Comparison of ENCODE assay signal across 8 mouse cellular contexts in genomic region chr8:104395703-104396357, GRCm38 (mm10). TPM values are rescaled to one million over a fixed set of nuclear protein-coding genes. Genes with fewer than 3 reads are reported as not detected.
DNase-seq lines count a peak whose midpoint lies in the region; ATAC-seq and TF ChIP-seq lines count a peak whose summit lies in the region.

TSS of gene Cmtm4 (minus strand) at chr8:104395807.

- TF ChIP-seq CTCF in lung, postnatal 0 days (IDR thresholded peaks at IDR 0.05), result no peak

- peak within 1 kb of the TSS; percentile 52 for H3K27ac ChIP-seq in embryonic facial prominence, embryonic 15.5 days (replicated peaks)
- peak within 1 kb of the TSS; percentile 84 for H3K27ac ChIP-seq in lung, postnatal 0 days (ENCODE audit: low read length)

- peak within 1 kb of the TSS; percentile 81 for H3K9ac ChIP-seq in embryonic facial prominence, embryonic 15.5 days
- H3K9ac ChIP-seq in lung, postnatal 0 days (replicated peaks; ENCODE audit: low read depth), result peak within 1 kb of the TSS; percentile 65

- H3K4me3 ChIP-seq in embryonic facial prominence, embryonic 15.5 days (replicated peaks), result peak within 1 kb of the TSS; percentile 85
- H3K4me3 ChIP-seq in lung, postnatal 0 days (ENCODE audit: low read depth, low read length), result peak within 1 kb of the TSS; percentile 72

- no peaks in the 10 kb centered on the region for H3K27me3 ChIP-seq in embryonic facial prominence, embryonic 15.5 days
- H3K27me3 ChIP-seq in lung, postnatal 0 days (replicated peaks; ENCODE audit: insufficient read depth, low read length), result no peaks in the 10 kb centered on the region

- no peak for DNase-seq in cerebellum, postnatal 4 days (ENCODE audit: low spot score in 2 of 2)
- DNase-seq in adrenal gland, postnatal 10 days, result peak; percentile 85
- DNase-seq in heart, postnatal 14 days, result peak; percentile 79 to 84
- peak; percentile 84 to 89 for DNase-seq in kidney, postnatal 4 days
- DNase-seq in lung, postnatal 0 days (ENCODE audit: low spot score), result peak; percentile 84
- DNase-seq in retina, postnatal 1 day, result peak; percentile 81

- TF ChIP-seq EP300 in lung, postnatal 0 days (IDR thresholded peaks at IDR 0.05), result no peak

- peaks cover 18% of the 10 kb centered on the region for H3K4me1 ChIP-seq in embryonic facial prominence, embryonic 15.5 days
- H3K4me1 ChIP-seq in lung, postnatal 0 days (ENCODE audit: insufficient read depth, low read depth, low read length), result no peaks in the 10 kb centered on the region; the same call in 1 of the 2 replicates

- peak within 1 kb of the TSS; percentile 85 for H3K4me2 ChIP-seq in embryonic facial prominence, embryonic 15.5 days (replicated peaks)
- H3K4me2 ChIP-seq in lung, postnatal 0 days (replicated peaks; ENCODE audit: low read depth, low read length), result peak within 1 kb of the TSS; percentile 99

- H3K9me3 ChIP-seq in embryonic facial prominence, embryonic 15.5 days (replicated peaks), result no peaks in the 10 kb centered on the region
- H3K9me3 ChIP-seq in lung, postnatal 0 days (ENCODE audit: low read length), result no peaks in the 10 kb centered on the region

- no peaks in the 10 kb centered on the region for H3K36me3 ChIP-seq in embryonic facial prominence, embryonic 15.5 days
- no peaks in the 10 kb centered on the region for H3K36me3 ChIP-seq in lung, postnatal 0 days (ENCODE audit: insufficient read depth, low read length)

- 3% methylated on average over 23 of the region's 54 CpGs for WGBS in embryonic facial prominence, embryonic 15.5 days
- 2% methylated on average over 12 of the region's 54 CpGs for WGBS in lung, postnatal 0 days

- peak; percentile 75 for ATAC-seq in cerebellum, adult (ENCODE audit: insufficient number of reproducible peaks, low FRiP score, low TSS enrichment)
- peak; percentile 89 for ATAC-seq in embryonic facial prominence, embryonic 15.5 days (ENCODE audit: insufficient number of reproducible peaks, low FRiP score, low TSS enrichment, low read depth)
- peak; percentile 83 for ATAC-seq in lung, postnatal 0 days

- intact Hi-C loops in heart, postnatal 14 days (cut with DNase I), result loop anchor here (2.0 kb wide), 2 partner anchors 47 to 51 kb away; partner anchors contain the start of gene Dync1li2

RNA-seq across cellular contexts. Expression of gene Cmtm4, which starts in this region (rescaled TPM):
- 10 to 100 TPM; 35.4 to 37.8 TPM for total RNA-seq in adrenal gland, postnatal 10 days (2021)
- 2.9 and 3.4 TPM in 2 replicates for polyA plus RNA-seq in embryonic facial prominence, embryonic 15.5 days (2015; fragmentation: Nextera tagmentation; extraction: Ambion mirVana)
- total RNA-seq in heart, postnatal 14 days (2021), result 10 to 100 TPM; 12.1 to 13.6 TPM
- 3.5 TPM in 2 replicates for polyA plus RNA-seq in lung, postnatal 0 days (2015; fragmentation: Nextera tagmentation; extraction: Ambion mirVana)

Comparison
In these comparisons a context has a peak if more than half of its experiments do, and no peak if none do; other contexts are left out.
1. DNase-seq: peak in adrenal gland, postnatal 10 days (single experiment), heart, postnatal 14 days (2 of 2), kidney, postnatal 4 days (2 of 2), lung, postnatal 0 days (single experiment) and retina, postnatal 1 day (single experiment); none in cerebellum, postnatal 4 days (0 of 2).
2. Peak in every context shown above with its lines, with median percentiles within 50 percentile points of each other: ATAC-seq.